Mouse (Mus musculus) MEL (cell line): ENCODE measurements at regions not wholly inside any gene's neighbourhood (a gene's known extent, or its start where the extent isn't known, plus 50 kb on each side); places are given as distances from the start of the nearest gene placed in this dataset.

ENCODE experiments used
- DNase-seq: peaks from one replicate; pipeline ENCODE4 v3.0.0; 2011; ENCODE audit warnings: low read depth, low spot score
- H3K27ac ChIP-seq: 2 replicates; pipeline ENCODE4 v1.5.1; 2012; ENCODE audit warnings: low read depth, mild to moderate bottlenecking, control low read depth, low read length, moderate library complexity; ENCODE audit not compliant: control insufficient read depth
- H3K27me3 ChIP-seq, 2 experiments: fragments of 150-350 bp in 1 of 2; sonication (generic) in 1 of 2; 2 replicates each; pipeline ENCODE4 v1.6.1; 2012; ENCODE audit warnings: low read length in 2 of 2, mild to moderate bottlenecking in 2 of 2, improper control_type of control experiment in 1 of 2, moderate library complexity in 1 of 2; ENCODE audit not compliant: insufficient read depth in 2 of 2, control insufficient read depth in 1 of 2
- H3K36me3 ChIP-seq, 2 experiments: 2 replicates each; pipeline ENCODE4 v1.6.1; 2012 to 2014; ENCODE audit warnings: low read length in 2 of 2, improper control_type of control experiment in 1 of 2, inconsistent platforms in 1 of 2, mild to moderate bottlenecking in 1 of 2; ENCODE audit not compliant: insufficient read depth in 2 of 2, control insufficient read depth in 1 of 2
- H3K4me1 ChIP-seq, 2 experiments: fragments of 150-350 bp in 1 of 2; sonication (generic) in 1 of 2; 2 replicates each; pipeline ENCODE4 v1.6.1; 2012; ENCODE audit warnings: low read length in 2 of 2, improper control_type of control experiment in 1 of 2, mild to moderate bottlenecking in 1 of 2; ENCODE audit not compliant: insufficient read depth in 2 of 2, control insufficient read depth in 1 of 2
- H3K4me3 ChIP-seq, 2 experiments: fragments of 150-350 bp in 1 of 2; sonication (generic) in 1 of 2; 2 replicates each; pipeline ENCODE4 v1.5.1; 2012; ENCODE audit warnings: low read depth in 2 of 2, low read length in 2 of 2, mild to moderate bottlenecking in 2 of 2, moderate library complexity in 2 of 2, control low read depth in 1 of 2, improper control_type of control experiment in 1 of 2; ENCODE audit not compliant: control insufficient read depth in 1 of 2, insufficient read depth in 1 of 2
- H3K79me2 ChIP-seq: 2 replicates; pipeline ENCODE4 v1.6.1; 2012; ENCODE audit warnings: mild to moderate bottlenecking, low read length, moderate library complexity; ENCODE audit not compliant: control insufficient read depth, poor library complexity, insufficient read depth
- H3K9ac ChIP-seq: 2 replicates; pipeline ENCODE4 v1.6.1; 2012; ENCODE audit warnings: low read depth, mild to moderate bottlenecking, control low read depth, low read length, moderate library complexity; ENCODE audit not compliant: control insufficient read depth, poor library complexity, severe bottlenecking
- H3K9me3 ChIP-seq: fragments of 150-350 bp; sonication (generic); replicated peaks from 2 replicates; pipeline ENCODE4 v1.6.1; 2012; ENCODE audit warnings: mild to moderate bottlenecking, low read length, improper control_type of control experiment, moderate library complexity; ENCODE audit not compliant: insufficient read depth
- BHLHE40 ChIP-seq: IDR thresholded peaks from 2 replicates; pipeline ENCODE4 v1.6.1; 2012; ENCODE audit warnings: low read depth, mild to moderate bottlenecking, inconsistent platforms, low read length, improper control_type of control experiment, borderline replicate concordance
- CHD1 ChIP-seq: IDR thresholded peaks from 2 replicates; pipeline ENCODE4 v1.6.1; 2012; ENCODE audit warnings: low read depth, mild to moderate bottlenecking, inconsistent platforms, low read length, improper control_type of control experiment
- CTCF ChIP-seq, 3 experiments: IDR thresholded peaks in 2 of 3; conservative IDR thresholded peaks in 1 of 3; 2 replicates each; pipeline ENCODE4 v1.5.1; 2011 to 2012; ENCODE audit warnings: low read length in 3 of 3, low read depth in 2 of 3, mild to moderate bottlenecking in 2 of 3, improper control_type of control experiment in 1 of 3, inconsistent platforms in 1 of 3, mixed read lengths in 1 of 3, moderate library complexity in 1 of 3; ENCODE audit not compliant: control insufficient read depth in 1 of 3, insufficient read depth in 1 of 3, poor library complexity in 1 of 3, severe bottlenecking in 1 of 3
- E2F4 ChIP-seq: IDR thresholded peaks from 2 replicates; pipeline ENCODE4 v1.6.1; 2011; ENCODE audit warnings: low read depth, low read length, improper control_type of control experiment, borderline replicate concordance
- ELF1 ChIP-seq: IDR thresholded peaks from 2 replicates; pipeline ENCODE4 v1.6.1; 2014; ENCODE audit warnings: low read depth, mild to moderate bottlenecking, inconsistent platforms, low read length, improper control_type of control experiment, moderate library complexity
- EP300 ChIP-seq, 2 experiments: IDR thresholded peaks; 2 replicates each; pipeline ENCODE4 v1.6.1; 2011; ENCODE audit warnings: improper control_type of control experiment in 2 of 2, low read length in 2 of 2, low read depth in 1 of 2, mild to moderate bottlenecking in 1 of 2
- ETS1 ChIP-seq: IDR thresholded peaks from 2 replicates; pipeline ENCODE4 v1.6.1; 2012; ENCODE audit warnings: low read depth, mild to moderate bottlenecking, inconsistent platforms, low read length, improper control_type of control experiment, moderate library complexity
- GATA1 ChIP-seq: IDR thresholded peaks from 2 replicates; pipeline ENCODE4 v1.6.1; 2011; ENCODE audit warnings: low read depth, low read length, improper control_type of control experiment
- HCFC1 ChIP-seq: IDR thresholded peaks from 2 replicates; pipeline ENCODE4 v1.6.1; 2012; ENCODE audit warnings: low read depth, mild to moderate bottlenecking, inconsistent platforms, low read length, improper control_type of control experiment, moderate library complexity
- JUND ChIP-seq: IDR thresholded peaks from 2 replicates; pipeline ENCODE4 v1.6.1; 2011; ENCODE audit warnings: low read depth, mild to moderate bottlenecking, improper control_type of control experiment, low read length
- MAFK ChIP-seq: IDR thresholded peaks from 2 replicates; pipeline ENCODE4 v1.6.1; 2011; ENCODE audit warnings: low read depth, mild to moderate bottlenecking, low read length, improper control_type of control experiment, borderline replicate concordance
- MAX ChIP-seq: IDR thresholded peaks from 2 replicates; pipeline ENCODE4 v1.6.1; 2011; ENCODE audit warnings: low read length, improper control_type of control experiment
- MEF2A ChIP-seq: IDR thresholded peaks from 2 replicates; pipeline ENCODE4 v1.6.1; 2014; ENCODE audit warnings: low read depth, mild to moderate bottlenecking, inconsistent platforms, low read length, improper control_type of control experiment; ENCODE audit not compliant: poor library complexity, insufficient replicate concordance, severe bottlenecking; ENCODE audit errors: extremely low read depth
- MXI1 ChIP-seq: IDR thresholded peaks from 2 replicates; pipeline ENCODE4 v1.6.1; 2011; ENCODE audit warnings: mild to moderate bottlenecking, low read depth, low read length, improper control_type of control experiment
- MYC ChIP-seq: IDR thresholded peaks from 2 replicates; pipeline ENCODE4 v1.6.1; 2011; ENCODE audit warnings: low read depth, mild to moderate bottlenecking, low read length, improper control_type of control experiment, moderate library complexity
- NELFE ChIP-seq: IDR thresholded peaks from 2 replicates; pipeline ENCODE4 v1.6.1; 2011; ENCODE audit warnings: low read depth, low read length, improper control_type of control experiment
- POLR2A ChIP-seq, 2 experiments: IDR thresholded peaks; 2 replicates each; pipeline ENCODE4 v1.6.1; 2011 to 2012; ENCODE audit warnings: low read length in 2 of 2, mild to moderate bottlenecking in 2 of 2, control low read depth in 1 of 2, improper control_type of control experiment in 1 of 2, low read depth in 1 of 2, moderate library complexity in 1 of 2; ENCODE audit not compliant: control insufficient read depth in 1 of 2, insufficient read depth in 1 of 2, poor library complexity in 1 of 2
- RCOR1 ChIP-seq: IDR thresholded peaks from 2 replicates; pipeline ENCODE4 v1.6.1; 2012; ENCODE audit warnings: low read depth, mild to moderate bottlenecking, inconsistent platforms, low read length, improper control_type of control experiment
- SIN3A ChIP-seq: IDR thresholded peaks from 2 replicates; pipeline ENCODE4 v1.6.1; 2012; ENCODE audit warnings: low read length, improper control_type of control experiment, inconsistent platforms
- SMC3 ChIP-seq: IDR thresholded peaks from 2 replicates; pipeline ENCODE4 v1.6.1; 2011; ENCODE audit warnings: low read depth, low read length, improper control_type of control experiment
- TAL1 ChIP-seq: IDR thresholded peaks from 2 replicates; pipeline ENCODE4 v1.6.1; 2012; ENCODE audit warnings: mild to moderate bottlenecking, inconsistent platforms, low read length, moderate library complexity, mixed read lengths
- TBP ChIP-seq: IDR thresholded peaks from 2 replicates; pipeline ENCODE4 v1.8.0; 2011; ENCODE audit warnings: low read depth, low read length, improper control_type of control experiment
- TCF12 ChIP-seq: IDR thresholded peaks from 2 replicates; pipeline ENCODE4 v1.6.1; 2014; ENCODE audit warnings: low read depth, mild to moderate bottlenecking, inconsistent platforms, low read length, improper control_type of control experiment, moderate library complexity
- USF1 ChIP-seq: IDR thresholded peaks from 2 replicates; pipeline ENCODE4 v1.6.1; 2014; ENCODE audit warnings: low read depth, mild to moderate bottlenecking, inconsistent platforms, low read length, improper control_type of control experiment, moderate library complexity
- ZC3H11A ChIP-seq: IDR thresholded peaks from 2 replicates; pipeline ENCODE4 v1.6.1; 2012; ENCODE audit warnings: low read depth, mild to moderate bottlenecking, inconsistent platforms, low read length, improper control_type of control experiment
- ZKSCAN1 ChIP-seq: IDR thresholded peaks from 2 replicates; pipeline ENCODE4 v1.6.1; 2012; ENCODE audit warnings: low read depth, mild to moderate bottlenecking, inconsistent platforms, low read length, improper control_type of control experiment, moderate library complexity

GRCm38 (mm10) chr3:151997534-151998107, 160.2 kb upstream of the Ptgfr start:
- H3K27me3 ChIP-seq, result no peaks in the 10 kb centered on the region
- H3K4me3 ChIP-seq, result no peak overlapping the region
- H3K9me3 ChIP-seq, result no peaks in the 10 kb centered on the region
- no peak overlapping the region for H3K27ac ChIP-seq
- H3K36me3 ChIP-seq, result no peaks in the 10 kb centered on the region
- H3K9ac ChIP-seq, result no peak overlapping the region
- no peaks in the 10 kb centered on the region for H3K79me2 ChIP-seq
- TF ChIP-seq SIN3A (no peak), ELF1 (no peak), GATA1 (no peak), ETS1 (no peak), ZC3H11A (no peak), ZKSCAN1 (no peak), NELFE (no peak), TCF12 (no peak), MAX (no peak), MEF2A (no peak), JUND (no peak), MXI1 (no peak), TBP (no peak), SMC3 (no peak), BHLHE40 (no peak), CHD1 (no peak), USF1 (no peak), RCOR1 (no peak), POLR2A (IDR thresholded peaks at IDR 0.05; ENCODE audit: control insufficient read depth in 1 of 2, insufficient read depth in 1 of 2, low read depth in 1 of 2, low read length in 2 of 2, poor library complexity in 1 of 2) (no peak), TAL1 (no peak)
- no peaks in the 10 kb centered on the region for H3K4me1 ChIP-seq
- no peak for DNase-seq

GRCm38 (mm10) chr3:151997111-151997510, 159.7 kb upstream of the Ptgfr start:
- H3K36me3 ChIP-seq, result no peaks in the 10 kb centered on the region
- H3K27me3 ChIP-seq, result no peaks in the 10 kb centered on the region
- no peak overlapping the region for H3K9ac ChIP-seq
- H3K27ac ChIP-seq, result no peak overlapping the region
- no peak overlapping the region for H3K4me3 ChIP-seq
- TF ChIP-seq MAFK, result no peak
- no peak for TF ChIP-seq RCOR1
- TF ChIP-seq GATA1, result no peak
- TF ChIP-seq MYC, result no peak
- no peak for TF ChIP-seq MEF2A
- TF ChIP-seq HCFC1, result no peak
- TF ChIP-seq MXI1, result no peak
- TF ChIP-seq E2F4, result no peak
- TF ChIP-seq CTCF (IDR thresholded peaks at IDR 0.05 in 2 of 3, conservative IDR thresholded peaks at IDR 0.05 in 1 of 3; ENCODE audit: control insufficient read depth in 1 of 3, insufficient read depth in 1 of 3, low read depth in 2 of 3, low read length in 3 of 3, poor library complexity in 1 of 3, severe bottlenecking in 1 of 3), result no peak
- no peak for TF ChIP-seq JUND
- no peak for TF ChIP-seq EP300 (IDR thresholded peaks at IDR 0.05; ENCODE audit: low read depth in 1 of 2, low read length in 2 of 2)
- TF ChIP-seq TCF12, result no peak
- TF ChIP-seq ZKSCAN1, result no peak
- TF ChIP-seq USF1, result no peak
- TF ChIP-seq ETS1, result no peak
- TF ChIP-seq ELF1, result no peak
- no peaks in the 10 kb centered on the region for H3K79me2 ChIP-seq
- no peaks in the 10 kb centered on the region for H3K9me3 ChIP-seq
- no peak for DNase-seq
- no peaks in the 10 kb centered on the region for H3K4me1 ChIP-seq
